Mouse (Mus musculus) hindbrain, embryonic 12.5 days (tissue): ENCODE results near the gene Rbm18. TPM values are rescaled to one million over a fixed set of nuclear protein-coding genes. Genes with fewer than 3 reads are reported as not detected.
"Not testable (repeated sequence)": the region's sequence is repeated elsewhere in the genome, so short reads cannot be mapped to it uniquely, and the experiment has no call there.

ENCODE experiments used
- ATAC-seq: fragments of 200-750 bp; cut with Nextera tagmentation; 2 replicates; pipeline ENCODE4 v1.8.0; 2017; ENCODE audit warnings: moderate TSS enrichment; ENCODE audit not compliant: low FRiP score
- H3K27ac ChIP-seq: fragments of 300-500 bp; sonication (generic); 2 replicates; pipeline ENCODE4 v1.5.1; 2016; ENCODE audit warnings: mild to moderate bottlenecking
- H3K27me3 ChIP-seq: fragments of 300-500 bp; sonication (generic); 2 replicates; pipeline ENCODE4 v1.6.1; 2016; ENCODE audit warnings: mild to moderate bottlenecking
- H3K36me3 ChIP-seq: fragments of 300-500 bp; sonication (generic); 2 replicates; pipeline ENCODE4 v1.6.1; 2016; ENCODE audit warnings: mild to moderate bottlenecking
- H3K4me1 ChIP-seq: fragments of 300-500 bp; sonication (generic); 2 replicates; pipeline ENCODE4 v1.6.1; 2016
- H3K4me2 ChIP-seq: fragments of 300-500 bp; sonication (generic); replicated peaks from 2 replicates; pipeline ENCODE4 v1.6.1; 2016; ENCODE audit warnings: mild to moderate bottlenecking
- H3K4me3 ChIP-seq: fragments of 300-500 bp; sonication (generic); 2 replicates; pipeline ENCODE4 v1.5.1; 2016; ENCODE audit warnings: mild to moderate bottlenecking
- H3K9ac ChIP-seq: fragments of 300-500 bp; sonication (generic); 2 replicates; pipeline ENCODE4 v1.6.1; 2016; ENCODE audit warnings: mild to moderate bottlenecking, moderate library complexity
- H3K9me3 ChIP-seq: fragments of 300-500 bp; sonication (generic); replicated peaks from 2 replicates; pipeline ENCODE4 v1.6.1; 2016; ENCODE audit warnings: mild to moderate bottlenecking
- WGBS: fragments of 180-500 bp; shearing (Covaris S2); methylation state at CpG from one replicate; pipeline ENCODE4 v1.1.7; 2016; 5-methylcytosine and 5-hydroxymethylcytosine counted together
- polyA plus RNA-seq: library from polyadenylated mRNA; unstranded; fragments of >200 nt; fragmentation: Nextera tagmentation; extraction: Ambion mirVana; gene quantifications from 2 replicates; pipeline ENCODE4 v1.2.1, GENCODE M21; 2016

Rbm18 gene
- polyA plus RNA-seq, 1 experiment from 2014 or later: 129 TPM

DNA sequence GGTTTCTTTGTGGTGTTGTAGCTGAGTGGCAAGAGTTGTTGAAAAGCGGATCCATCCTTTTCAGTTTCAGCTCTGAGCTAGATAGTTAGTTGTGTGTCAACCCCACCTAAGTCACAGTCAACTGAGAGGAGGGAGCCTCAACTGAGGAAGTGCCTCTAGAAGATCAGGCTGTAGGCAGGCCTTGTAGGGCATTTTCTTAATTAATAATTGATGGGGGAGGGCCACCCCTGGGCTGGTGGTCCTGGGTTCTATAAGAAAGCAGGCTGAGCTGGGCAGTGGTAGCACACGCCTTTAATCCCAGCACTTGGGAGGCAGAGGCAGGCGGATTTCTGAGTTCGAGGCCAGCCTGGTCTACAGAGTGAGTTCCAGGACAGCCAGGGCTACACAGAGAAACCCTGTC is 15.8 kb upstream of the Rbm18 start:
- H3K27ac ChIP-seq, H3K4me3 ChIP-seq, H3K9me3 ChIP-seq, H3K4me2 ChIP-seq, ATAC-seq, H3K27me3 ChIP-seq, H3K9ac ChIP-seq, H3K4me1 ChIP-seq: not testable (repeated sequence)
- H3K36me3 ChIP-seq: peaks cover 31% of the 10 kb centered on the region
- 89% methylated on average over 4 of the region's 4 CpGs for WGBS

- 79% methylated on average over 7 of the region's 7 CpGs for WGBS
- no peak for ATAC-seq
Observed at GRCm38 (mm10) chr2:36148876-36149365, 12.3 kb upstream of the Rbm18 start.

DNA sequence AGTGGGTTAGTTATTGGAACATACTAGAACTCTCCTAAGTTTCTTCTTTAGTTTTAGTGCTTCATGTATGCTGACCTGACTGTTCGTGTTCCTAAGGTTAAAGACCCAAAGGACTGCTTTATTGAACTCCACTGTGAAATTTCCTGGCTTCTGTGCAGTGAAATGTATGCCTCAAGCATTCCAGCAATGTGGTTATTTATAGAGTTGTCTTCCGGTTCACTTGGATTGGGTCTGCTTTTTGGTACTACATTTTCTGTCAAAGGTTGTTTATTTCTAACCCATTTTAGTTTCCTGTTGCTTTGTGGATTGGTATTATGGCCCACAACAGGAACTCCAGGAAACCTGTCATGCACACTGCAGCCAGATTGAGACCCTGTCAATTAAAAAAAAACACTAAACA is 2.5 kb upstream of the Rbm18 start:
- Histone ChIP-seq H3K4me3 (no peak overlapping the region), H3K4me1 (peaks cover 5% of the 10 kb centered on the region), H3K9ac (no peak overlapping the region), H3K36me3 (peaks cover 16% of the 10 kb centered on the region; the same call in 1 of the 2 replicates), H3K27me3 (no peaks in the 10 kb centered on the region), H3K4me2 (no peak overlapping the region), H3K27ac (no peak overlapping the region), H3K9me3 (no peaks in the 10 kb centered on the region)
- 82% methylated on average over 2 of the region's 2 CpGs for WGBS
- ATAC-seq: no peak

More at GRCm38 (mm10) chr2:36148876-36149365, 12.3 kb upstream of the Rbm18 start:
- no peaks in the 10 kb centered on the region for H3K4me1 ChIP-seq
- no peak overlapping the region for H3K9ac ChIP-seq
- H3K9me3 ChIP-seq: no peaks in the 10 kb centered on the region
- no peaks in the 10 kb centered on the region for H3K27me3 ChIP-seq
- no peak overlapping the region for H3K27ac ChIP-seq
- no peak overlapping the region for H3K4me2 ChIP-seq
- peaks cover 21% of the 10 kb centered on the region for H3K36me3 ChIP-seq
- H3K4me3 ChIP-seq: no peak overlapping the region

GRCm38 (mm10) chr2:36135887-36136286 is 686 bp downstream of the Rbm18 start:
- Histone ChIP-seq H3K9ac (peak overlapping the region; percentile 81), H3K27me3 (no peaks in the 10 kb centered on the region), H3K27ac (peak overlapping the region; percentile 82; the same call in 1 of the 2 replicates), H3K4me2 (peak overlapping the region; percentile 67), H3K4me1 (peaks cover 5% of the 10 kb centered on the region), H3K36me3 (peaks cover 26% of the 10 kb centered on the region), H3K4me3 (peak overlapping the region; percentile 73), H3K9me3 (no peaks in the 10 kb centered on the region)
- ATAC-seq: no peak
- WGBS: 0% methylated on average over 4 of the region's 4 CpGs

- Histone ChIP-seq H3K27me3 (no peaks in the 10 kb centered on the region), H3K4me2 (no peak overlapping the region), H3K27ac (no peak overlapping the region), H3K9ac (no peak overlapping the region), H3K36me3 (peaks cover 65% of the 10 kb centered on the region), H3K4me3 (no peak overlapping the region), H3K4me1 (no peaks in the 10 kb centered on the region), H3K9me3 (no peaks in the 10 kb centered on the region)
- ATAC-seq: no peak
- 88% methylated on average over 3 of the region's 3 CpGs for WGBS
Observed at GRCm38 (mm10) chr2:36129051-36129450, 7.5 kb downstream of the Rbm18 start.

- Histone ChIP-seq H3K27ac (no peak overlapping the region), H3K4me1 (no peaks in the 10 kb centered on the region), H3K4me2 (no peak overlapping the region), H3K27me3 (no peaks in the 10 kb centered on the region), H3K36me3 (peaks cover 65% of the 10 kb centered on the region), H3K9ac (no peak overlapping the region), H3K9me3 (no peaks in the 10 kb centered on the region), H3K4me3 (no peak overlapping the region)
- 85% methylated on average over 4 of the region's 4 CpGs for WGBS
- no peak for ATAC-seq
Observed at GRCm38 (mm10) chr2:36127973-36128372, 8.6 kb downstream of the Rbm18 start.

DNA sequence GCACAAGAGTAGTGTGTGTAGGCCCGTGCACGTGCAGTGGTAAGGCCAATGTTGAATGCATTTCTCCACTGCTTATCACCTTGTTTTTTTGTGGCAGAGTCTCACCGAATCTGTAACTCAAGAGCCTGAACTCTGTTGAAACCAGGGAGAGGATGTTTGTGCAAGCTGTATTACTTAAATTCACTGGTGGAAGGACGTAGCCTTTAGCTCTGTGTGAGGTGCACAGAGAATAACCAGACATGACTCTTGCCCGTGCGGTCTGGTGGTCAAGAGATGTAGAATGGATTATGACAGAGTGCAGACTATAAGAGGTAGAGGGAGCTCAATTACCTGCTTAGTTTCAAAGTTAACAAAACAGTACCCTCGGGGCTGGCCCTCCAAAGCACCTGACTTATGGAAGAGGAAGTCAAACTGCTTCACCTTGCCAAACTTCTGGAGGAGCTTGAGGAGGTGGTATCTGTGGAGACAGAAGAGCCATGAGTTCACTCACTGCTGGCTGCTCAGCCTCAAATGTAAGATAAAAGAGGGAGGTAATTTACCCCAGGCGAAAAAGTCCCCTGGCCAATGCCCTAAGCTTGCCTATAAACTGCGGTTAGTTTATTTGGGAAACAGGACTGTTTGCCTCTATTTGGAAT is 9.7 kb downstream of the Rbm18 start:
- Histone ChIP-seq H3K27ac (no peak overlapping the region), H3K9ac (no peak overlapping the region), H3K9me3 (no peaks in the 10 kb centered on the region), H3K4me3 (no peak overlapping the region), H3K36me3 (peaks cover 67% of the 10 kb centered on the region), H3K4me2 (no peak overlapping the region), H3K27me3 (no peaks in the 10 kb centered on the region), H3K4me1 (no peaks in the 10 kb centered on the region)
- no peak for ATAC-seq
- WGBS: 95% methylated on average over 9 of the region's 9 CpGs

DNA sequence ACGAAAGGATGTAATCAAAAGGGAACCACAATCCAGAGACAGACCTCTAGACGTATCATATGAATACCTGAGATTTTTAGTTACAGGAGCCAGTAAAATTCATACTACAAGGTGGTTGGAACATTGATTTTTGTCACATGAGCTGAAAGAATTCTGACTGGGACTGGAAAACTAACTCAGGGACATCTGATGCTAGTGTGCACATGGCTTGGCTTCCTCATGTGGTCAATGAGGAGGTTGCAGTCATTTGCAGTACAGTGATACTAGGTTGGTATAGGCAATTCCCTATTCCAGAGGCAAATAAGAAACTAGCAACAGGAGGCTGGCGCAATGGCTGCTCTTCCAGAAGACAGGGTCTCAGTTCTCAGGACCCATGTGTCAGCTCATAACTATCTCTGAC is 23.9 kb downstream of the Rbm18 start:
- Histone ChIP-seq H3K36me3 (peaks cover 19% of the 10 kb centered on the region), H3K9me3 (no peaks in the 10 kb centered on the region), H3K4me3 (no peak overlapping the region), H3K27me3 (peaks cover 35% of the 10 kb centered on the region), H3K4me1 (no peaks in the 10 kb centered on the region), H3K4me2 (no peak overlapping the region), H3K9ac (no peak overlapping the region), H3K27ac (no peak overlapping the region)
- WGBS: 80% methylated on average over 3 of the region's 3 CpGs
- ATAC-seq: no peak

GRCm38 (mm10) chr2:36108615-36109014 is 28.0 kb downstream of the Rbm18 start:
- Histone ChIP-seq H3K9ac (no peak overlapping the region), H3K36me3 (no peaks in the 10 kb centered on the region), H3K4me3 (no peak overlapping the region), H3K27ac (no peak overlapping the region), H3K9me3 (no peaks in the 10 kb centered on the region), H3K4me1 (peaks cover 18% of the 10 kb centered on the region), H3K27me3 (peaks cover 75% of the 10 kb centered on the region), H3K4me2 (no peak overlapping the region)
- no peak for ATAC-seq
- WGBS: 8% methylated on average over 7 of the region's 7 CpGs

DNA sequence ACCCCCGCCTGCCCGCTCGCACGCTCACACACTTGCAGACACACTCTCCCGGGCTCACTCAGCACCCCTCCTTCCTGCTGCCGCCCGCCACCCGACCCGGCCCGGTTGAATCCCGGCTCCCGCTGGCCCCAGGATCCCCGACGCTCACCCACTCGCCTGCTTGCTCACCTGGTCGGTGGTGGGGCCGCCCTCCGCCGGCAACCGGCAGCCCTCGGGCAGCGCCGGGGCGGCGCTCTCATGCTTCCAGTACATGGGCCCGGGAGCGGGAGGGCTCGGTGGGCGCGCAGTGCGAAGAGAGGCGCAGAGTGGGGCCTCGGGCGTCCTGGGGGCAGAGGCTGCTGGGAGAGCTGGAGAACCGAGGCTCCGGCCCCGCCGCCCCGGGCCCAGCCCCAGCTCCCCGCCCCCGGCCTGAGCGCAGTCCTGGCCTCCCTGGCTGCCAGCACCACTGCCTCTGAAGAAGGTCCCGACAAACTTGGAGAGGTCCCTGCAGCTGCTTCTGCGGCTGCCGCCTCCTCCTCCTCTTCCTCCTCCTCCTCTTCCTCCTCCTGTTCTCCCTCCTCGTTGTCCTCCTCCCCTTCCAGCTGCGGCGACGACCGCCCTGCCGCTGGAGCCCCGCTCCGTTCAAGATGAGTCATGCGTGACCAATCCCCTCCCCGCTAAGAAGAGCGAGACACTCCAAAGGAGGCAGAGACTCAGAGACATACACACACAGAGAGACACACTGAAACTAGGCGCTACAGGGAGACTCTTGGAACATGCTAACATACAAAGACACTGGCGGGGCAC is 31.4 kb downstream of the Rbm18 start, which contains the start of gene Lhx6:
Gene Lhx6 (minus strand): TSS at position 453 of the 786 bp plus-strand sequence.
- H3K27me3 ChIP-seq: peaks cover 98% of the 10 kb centered on the region
- H3K27ac ChIP-seq: no peak within 1 kb of the TSS
- peak within 1 kb of the TSS; percentile 36 for H3K4me3 ChIP-seq
- ATAC-seq: peak; percentile 39; the same call in 1 of the 2 replicates
- no peaks in the 10 kb centered on the region for H3K36me3 ChIP-seq
- peaks cover 33% of the 10 kb centered on the region for H3K4me1 ChIP-seq
- WGBS: under 1% methylated on average over 46 of the region's 58 CpGs
- peak within 1 kb of the TSS; percentile 61 for H3K9ac ChIP-seq
- H3K4me2 ChIP-seq: peak within 1 kb of the TSS; percentile 59
- no peaks in the 10 kb centered on the region for H3K9me3 ChIP-seq

DNA sequence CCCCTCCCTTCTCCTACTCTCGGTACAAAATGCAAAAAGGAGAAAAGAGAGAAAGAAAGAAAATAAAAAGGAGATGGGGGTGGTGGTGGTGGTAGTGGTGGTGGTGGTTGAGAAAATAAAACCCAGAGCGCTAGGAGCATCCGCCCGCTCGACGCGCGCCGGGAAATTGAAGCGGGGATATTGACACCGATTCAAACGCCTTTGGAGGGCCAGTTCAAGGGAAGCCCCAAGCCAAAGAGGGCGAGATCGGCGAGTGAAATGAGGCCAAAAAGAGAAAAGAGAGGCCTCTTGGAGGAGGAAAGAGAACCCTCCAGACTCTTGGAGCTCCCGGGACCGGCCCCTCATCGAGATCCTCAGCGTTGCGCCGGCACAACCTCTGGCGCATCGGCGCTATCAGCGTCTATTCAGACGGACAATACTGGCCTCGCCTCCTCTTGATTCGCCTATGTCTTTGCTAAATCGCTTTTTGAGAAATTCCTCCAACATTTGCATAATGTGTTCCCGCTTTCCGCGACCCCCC is 32.1 kb downstream of the Rbm18 start:
- Histone ChIP-seq H3K27me3 (peaks cover 99% of the 10 kb centered on the region), H3K4me3 (peak overlapping the region; percentile 36), H3K9ac (peak overlapping the region; percentile 61; the same call in 1 of the 2 replicates), H3K27ac (no peak overlapping the region), H3K9me3 (no peaks in the 10 kb centered on the region), H3K4me2 (peak overlapping the region; percentile 59), H3K4me1 (peaks cover 33% of the 10 kb centered on the region), H3K36me3 (no peaks in the 10 kb centered on the region)
- whole genome bisulfite sequencing: under 1% methylated on average over 32 of the region's 32 CpGs
- ATAC-seq: no peak

DNA sequence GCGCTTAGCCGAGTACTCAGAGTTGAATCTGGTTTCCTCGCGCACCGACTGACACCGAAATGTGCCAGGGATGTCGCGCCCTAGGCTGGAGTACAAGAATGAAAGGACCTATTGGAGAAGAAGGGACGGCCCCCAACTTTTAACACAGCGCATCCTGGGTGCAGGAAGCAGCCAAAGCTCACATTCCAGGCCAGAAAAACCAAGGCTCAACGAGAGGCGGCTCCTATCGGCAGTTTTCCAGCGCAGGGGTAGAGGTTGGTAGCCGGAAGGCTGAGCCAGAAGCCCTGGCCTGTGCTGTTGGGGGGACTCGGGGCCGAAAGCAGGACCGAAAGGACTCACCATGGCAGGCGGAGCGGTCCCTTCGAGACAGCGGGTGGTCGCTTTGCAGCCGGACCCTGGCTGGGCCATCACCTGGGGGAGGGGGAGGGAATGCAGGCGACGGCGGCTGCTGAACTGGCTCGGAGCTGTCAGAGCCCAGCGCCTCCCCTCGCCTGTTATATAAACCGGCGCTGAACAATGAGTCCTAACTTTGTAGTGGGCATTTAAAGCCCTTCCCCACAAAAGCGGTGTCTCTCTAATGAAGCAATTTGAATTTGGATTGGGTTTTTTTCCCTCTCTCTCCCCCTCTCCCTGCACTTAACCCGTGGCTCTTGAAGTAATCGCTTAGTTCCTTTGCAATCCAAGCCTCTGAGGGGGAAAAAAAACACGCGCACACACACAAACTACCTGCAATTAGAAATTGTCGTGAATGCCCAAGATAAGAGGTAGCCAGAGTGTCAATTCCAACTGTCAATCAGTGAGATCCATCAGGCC is 32.8 kb downstream of the Rbm18 start:
- H3K4me3 ChIP-seq: peak overlapping the region; percentile 19
- no peak for ATAC-seq
- H3K27me3 ChIP-seq: peaks cover 99% of the 10 kb centered on the region
- H3K9ac ChIP-seq: no peak overlapping the region
- no peaks in the 10 kb centered on the region for H3K9me3 ChIP-seq
- under 1% methylated on average over 38 of the region's 38 CpGs for WGBS
- H3K27ac ChIP-seq: no peak overlapping the region
- H3K4me2 ChIP-seq: peak overlapping the region; percentile 35
- no peaks in the 10 kb centered on the region for H3K36me3 ChIP-seq
- H3K4me1 ChIP-seq: peaks cover 33% of the 10 kb centered on the region
